Comparison of ENCODE assay signal across 10 mouse cellular contexts in genomic region chr16:45095030-45095429, GRCm38 (mm10). TPM values are rescaled to one million over a fixed set of nuclear protein-coding genes. Genes with fewer than 3 reads are reported as not detected.
DNase-seq lines count a peak whose midpoint lies in the region; ATAC-seq and TF ChIP-seq lines count a peak whose summit lies in the region.
"Had no signal": no experiment of that assay in that cellular context is flagged by ENCODE, and none has a peak within 500 bp of the region (broad histone marks: within the 10 kb centered on the region; RNA-seq: fewer than 3 reads in every experiment).

No protein-coding gene starts in this region.

- no peak for TF ChIP-seq POLR2A in liver, adult 2 months (IDR thresholded peaks at IDR 0.05; ENCODE audit: extremely low read depth, insufficient read depth, low read length)
- no peak for TF ChIP-seq POLR2A in small intestine, adult 2 months (IDR thresholded peaks at IDR 0.05; ENCODE audit: low read depth, low read length)

- H3K27ac ChIP-seq in liver, adult 2 months (replicated peaks; ENCODE audit: insufficient read depth, low read depth, low read length) = peak overlapping the region; percentile 66
- no peak overlapping the region for H3K27ac ChIP-seq in forebrain, embryonic 11.5 days (ENCODE audit: low read depth, low read length)
- H3K27ac ChIP-seq in intestine, postnatal 0 days (ENCODE audit: low read depth, low read length) = no peak overlapping the region
- no peak overlapping the region for H3K27ac ChIP-seq in small intestine, adult 2 months (ENCODE audit: insufficient read depth, low read depth, low read length)
- no peak overlapping the region for H3K27ac ChIP-seq in midbrain, postnatal 0 days (ENCODE audit: low read depth, low read length)

- H3K9ac ChIP-seq in liver, adult 2 months (ENCODE audit: low read depth, low read length) = peak overlapping the region; percentile 45
- H3K9ac ChIP-seq in forebrain, embryonic 11.5 days (ENCODE audit: low read length) = no peak overlapping the region
- no peak overlapping the region for H3K9ac ChIP-seq in intestine, postnatal 0 days (ENCODE audit: low read depth, low read length)
- H3K9ac ChIP-seq in midbrain, postnatal 0 days (replicated peaks; ENCODE audit: low read length, poor library complexity, severe bottlenecking) = no peak overlapping the region

- WGBS in liver, adult 2 months = 77% methylated on average over 13 of the region's 13 CpGs
- 92% methylated on average over 13 of the region's 13 CpGs for WGBS in forebrain, embryonic 11.5 days
- 84% methylated on average over 13 of the region's 13 CpGs for WGBS in intestine, postnatal 0 days
- WGBS in small intestine, adult 2 months = 87% methylated on average over 13 of the region's 13 CpGs
- WGBS in midbrain, postnatal 0 days = 93% methylated on average over 13 of the region's 13 CpGs

- H3K4me1 ChIP-seq in liver, adult 2 months (ENCODE audit: control insufficient read depth, insufficient read depth, low read length) = no peaks in the 10 kb centered on the region
- peaks cover 5% of the 10 kb centered on the region; the same call in 1 of the 2 replicates for H3K4me1 ChIP-seq in forebrain, embryonic 11.5 days (replicated peaks; ENCODE audit: control insufficient read depth, insufficient read depth, low read length)
- H3K4me1 ChIP-seq in intestine, postnatal 0 days (replicated peaks; ENCODE audit: control insufficient read depth, insufficient read depth, low read length) = no peaks in the 10 kb centered on the region
- H3K4me1 ChIP-seq in small intestine, adult 2 months (ENCODE audit: control insufficient read depth, insufficient read depth, insufficient read length, low read length) = no peaks in the 10 kb centered on the region
- H3K4me1 ChIP-seq in midbrain, postnatal 0 days (ENCODE audit: insufficient read depth, low read length) = 0 out of 2 replicates have a peak, but pooled peaks cover 4% of the 10 kb centered on the region

- no peak for DNase-seq in liver, adult 2 months (ENCODE audit: extremely low read depth, low read depth, low spot score)
- no peak for DNase-seq in liver
- no peak for DNase-seq in forebrain, embryonic 11.5 days (ENCODE audit: low spot score)
- DNase-seq in midbrain, postnatal 0 days (ENCODE audit: low spot score) = no peak
- no peak for DNase-seq in cerebellum, postnatal 4 days (ENCODE audit: low spot score in 2 of 2)
- DNase-seq: adrenal gland, postnatal 36 days; kidney, postnatal 25 days had no signal

- no peak overlapping the region for H3K4me2 ChIP-seq in forebrain, embryonic 11.5 days (ENCODE audit: low read depth, low read length, severe bottlenecking)
- H3K4me2 ChIP-seq in intestine, postnatal 0 days (replicated peaks; ENCODE audit: low read depth) = peak overlapping the region; percentile 57; the same call in 1 of the 2 replicates
- H3K4me2 ChIP-seq in midbrain, postnatal 0 days (ENCODE audit: low read depth, low read length, poor library complexity, severe bottlenecking) = no peak overlapping the region

- peak; percentile 28; the same call in 1 of the 2 replicates for ATAC-seq in forebrain, embryonic 11.5 days (replicated peaks; ENCODE audit: low FRiP score)
- ATAC-seq in intestine, postnatal 0 days = no peak
- no peak for ATAC-seq in midbrain, postnatal 0 days (ENCODE audit: low FRiP score)

- TF ChIP-seq CTCF in liver, adult 2 months (IDR thresholded peaks at IDR 0.05; ENCODE audit: low read depth, low read length) = no peak
- no peak for TF ChIP-seq CTCF in intestine, postnatal 0 days (IDR thresholded peaks at IDR 0.05; ENCODE audit: low read depth)
- no peak for TF ChIP-seq CTCF in small intestine, adult 2 months (IDR thresholded peaks at IDR 0.05; ENCODE audit: extremely low read depth, insufficient read length, insufficient replicate concordance, low read depth, low read length)
- TF ChIP-seq CTCF in midbrain, postnatal 0 days (IDR thresholded peaks at IDR 0.05) = no peak

- H3K27me3 ChIP-seq in liver, adult 2 months (ENCODE audit: control insufficient read depth, insufficient read depth, low read length) = no peaks in the 10 kb centered on the region
- no peaks in the 10 kb centered on the region for H3K27me3 ChIP-seq in forebrain, embryonic 11.5 days (ENCODE audit: control insufficient read depth, insufficient read depth, low read length)
- no peaks in the 10 kb centered on the region for H3K27me3 ChIP-seq in intestine, postnatal 0 days (replicated peaks; ENCODE audit: control insufficient read depth, insufficient read depth, low read length)
- no peaks in the 10 kb centered on the region for H3K27me3 ChIP-seq in small intestine, adult 2 months (ENCODE audit: control insufficient read depth, insufficient read depth, low read length)
- no peaks in the 10 kb centered on the region for H3K27me3 ChIP-seq in midbrain, postnatal 0 days (ENCODE audit: insufficient read depth, low read length)

- H3K36me3 ChIP-seq in liver, adult 2 months (ENCODE audit: control insufficient read depth, insufficient read depth, low read length) = no peaks in the 10 kb centered on the region
- H3K36me3 ChIP-seq in forebrain, embryonic 11.5 days (ENCODE audit: control insufficient read depth, insufficient read depth, low read length) = no peaks in the 10 kb centered on the region
- no peaks in the 10 kb centered on the region for H3K36me3 ChIP-seq in intestine, postnatal 0 days (ENCODE audit: control insufficient read depth, insufficient read depth)
- no peaks in the 10 kb centered on the region for H3K36me3 ChIP-seq in small intestine, adult 2 months (ENCODE audit: control insufficient read depth, insufficient read depth, low read length)
- H3K36me3 ChIP-seq in midbrain, postnatal 0 days (ENCODE audit: insufficient read depth, low read length) = no peaks in the 10 kb centered on the region

- H3K4me3 ChIP-seq in liver, adult 2 months (ENCODE audit: insufficient read depth, low read depth, low read length) = peak overlapping the region; percentile 28
- H3K4me3 ChIP-seq in forebrain, embryonic 11.5 days (ENCODE audit: low read depth, low read length) = no peak overlapping the region
- H3K4me3 ChIP-seq in intestine, postnatal 0 days (ENCODE audit: low read depth, low read length) = no peak overlapping the region
- H3K4me3 ChIP-seq in small intestine, adult 2 months (ENCODE audit: low read depth, low read length) = peak overlapping the region; percentile 3; the same call in 1 of the 2 replicates
- H3K4me3 ChIP-seq in midbrain, postnatal 0 days (ENCODE audit: low read depth, low read length) = no peak overlapping the region

- no peaks in the 10 kb centered on the region for H3K79me2 ChIP-seq in liver, adult 2 months (ENCODE audit: control insufficient read depth, insufficient read depth, low read length)

- no peaks in the 10 kb centered on the region for H3K9me3 ChIP-seq in forebrain, embryonic 11.5 days (ENCODE audit: control insufficient read depth, low read length)
- no peaks in the 10 kb centered on the region for H3K9me3 ChIP-seq in intestine, postnatal 0 days (ENCODE audit: control insufficient read depth)
- no peaks in the 10 kb centered on the region for H3K9me3 ChIP-seq in midbrain, postnatal 0 days (ENCODE audit: low read length)

RNA-seq across cellular contexts. Expression of gene Ccdc80, which starts 1.8 kb away (rescaled TPM):
- total RNA-seq in liver, adult 2 months (2014; rRNA removed) = 8.2 and 9.3 TPM in 2 replicates
- polyA plus RNA-seq in liver, adult 2 months (2012; rRNA removed) = 3.6 and 4.5 TPM in 2 replicates
- polyA plus RNA-seq in forebrain, embryonic 11.5 days (2014; fragmentation: Nextera tagmentation; extraction: Ambion mirVana) = 18.6 and 20.7 TPM in 2 replicates
- 37.2 and 37.7 TPM in 2 replicates for polyA plus RNA-seq in intestine, postnatal 0 days (2015; fragmentation: Nextera tagmentation; extraction: Ambion mirVana)
- polyA plus RNA-seq in small intestine, adult 2 months (2012; rRNA removed) = 2.2 and 3.3 TPM in 2 replicates
- 5.5 and 6.3 TPM in 2 replicates for total RNA-seq in midbrain, postnatal 0 days (2014; rRNA removed)
- polyA plus RNA-seq in midbrain, postnatal 0 days (2015; fragmentation: Nextera tagmentation; extraction: Ambion mirVana) = 9.2 and 9.5 TPM in 2 replicates
- total RNA-seq: MEL had no signal

Comparison
In these comparisons a context has a peak if more than half of its experiments do, and no peak if none do; other contexts are left out.
1. H3K4me3 ChIP-seq: peak in liver, adult 2 months (single experiment) and small intestine, adult 2 months (single experiment); none in forebrain, embryonic 11.5 days (single experiment), intestine, postnatal 0 days (single experiment) and midbrain, postnatal 0 days (single experiment).